Mouse (Mus musculus): Measurements from ENCODE around the gene Ints3.

DNA sequence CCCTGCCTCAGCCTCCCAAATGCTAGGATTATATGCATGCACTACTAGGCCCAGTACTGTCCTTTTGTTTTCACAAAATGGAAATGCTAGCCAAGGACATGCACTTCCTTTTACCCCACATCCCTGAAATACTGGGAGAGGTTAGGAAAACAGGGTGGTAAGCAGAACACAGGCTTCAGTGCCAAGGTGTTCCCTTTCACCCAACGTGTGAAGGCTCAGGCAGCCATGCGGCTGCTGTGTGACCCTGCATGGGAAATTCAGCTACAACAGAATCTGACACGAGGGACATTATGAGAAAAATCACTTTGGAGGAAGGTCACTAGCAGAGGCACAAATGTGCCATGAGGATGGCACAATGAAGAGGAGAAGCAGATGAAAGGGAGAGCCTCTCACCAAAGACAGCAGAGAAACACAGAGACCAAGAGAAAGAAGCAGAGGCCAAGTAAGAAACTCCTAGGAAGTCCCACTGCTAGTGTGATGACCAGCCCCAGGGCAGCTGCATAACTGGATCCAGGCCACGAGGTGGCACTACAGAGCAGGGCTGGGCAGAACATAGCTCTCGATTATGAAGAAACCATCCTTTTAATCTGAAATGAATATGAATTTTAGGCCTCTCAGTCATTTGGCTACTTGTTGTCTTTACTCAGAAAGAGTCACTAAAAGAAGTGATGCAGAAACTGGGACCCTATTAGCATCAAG lies 21.0 kb downstream of the Ints3 start:
- TF ChIP-seq CTCF (IDR thresholded peaks at IDR 0.05; ENCODE audit: low read depth, low read length) (peak; percentile 87), POLR2A (IDR thresholded peaks at IDR 0.05; ENCODE audit: insufficient read depth, low read length) (no peak), EP300 (IDR thresholded peaks at IDR 0.05; ENCODE audit: insufficient read depth, low read depth, low read length) (no peak)

All from ES-Bruce4 (cell line).